Mouse (Mus musculus) mesoderm, embryonic 11.5 days (tissue): ENCODE measurements at regions not wholly inside any gene's neighbourhood (a gene's known extent, or its start where the extent isn't known, plus 50 kb on each side); places are given as distances from the start of the nearest gene placed in this dataset.

Experiments
- DNase-seq: peaks from one replicate; pipeline ENCODE4 v3.0.0-alpha.2; 2012; ENCODE audit warnings: low read depth, low spot score

DNA sequence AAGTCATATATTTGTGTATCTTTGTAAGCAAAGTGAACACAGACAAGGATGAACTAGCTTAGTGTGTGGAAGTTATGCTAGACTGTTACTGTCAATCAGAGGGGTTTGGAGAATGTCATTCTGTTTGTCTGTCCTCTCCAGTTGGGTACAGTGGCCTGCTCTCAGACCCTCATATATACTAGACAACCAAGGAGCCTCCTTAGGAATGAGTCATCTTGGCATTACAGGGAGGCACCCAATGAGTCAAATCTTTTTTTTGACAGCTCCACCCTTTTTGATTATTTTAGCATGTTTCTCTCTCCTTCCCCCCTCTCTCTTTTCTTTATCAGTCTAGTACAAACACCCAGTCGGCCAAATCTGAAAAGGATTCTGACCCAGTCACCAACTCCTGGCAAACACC is 416.3 kb upstream of the Ubash3b start:
- DNase-seq: no peak

DNA sequence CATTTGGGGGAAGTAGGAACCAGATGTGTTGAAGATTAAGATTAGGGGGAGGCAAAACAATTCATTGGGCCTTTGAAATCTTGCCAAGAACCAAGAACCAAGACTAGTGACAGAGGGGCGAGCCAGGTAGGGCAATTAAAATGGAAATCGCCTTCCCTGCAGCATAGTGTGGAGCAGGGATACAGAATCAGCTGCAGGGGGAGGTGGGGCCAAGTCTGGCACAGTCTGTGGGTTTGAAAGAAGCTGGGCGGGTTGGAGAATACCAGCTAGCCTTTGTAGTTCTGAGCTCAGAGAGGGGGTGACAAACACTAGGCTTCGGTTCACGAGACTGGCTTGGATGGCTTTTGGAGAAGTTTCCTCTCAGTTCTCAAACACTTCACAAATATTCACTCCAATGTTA is 414.3 kb upstream of the Ubash3b start:
- no peak for DNase-seq

DNA sequence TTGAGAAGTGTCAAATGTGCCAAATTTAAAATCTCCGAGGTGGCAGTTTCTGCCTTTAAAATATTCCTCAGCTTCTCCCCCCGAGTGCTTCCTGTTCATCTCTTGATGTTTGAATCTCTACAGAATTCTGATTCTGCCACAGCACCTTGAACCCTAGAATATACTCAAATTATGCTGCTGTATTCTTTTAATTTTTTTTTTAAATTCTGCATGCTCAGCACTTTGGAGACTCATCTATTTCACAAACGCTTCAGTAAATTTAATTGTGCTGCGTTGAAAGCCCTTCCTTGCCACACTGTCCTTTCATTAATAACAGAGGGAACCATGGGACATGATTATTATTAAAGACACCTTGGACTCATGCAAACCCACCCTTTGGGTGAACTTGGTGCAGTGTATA is 408.8 kb upstream of the Ubash3b start:
- DNase-seq: no peak

DNA sequence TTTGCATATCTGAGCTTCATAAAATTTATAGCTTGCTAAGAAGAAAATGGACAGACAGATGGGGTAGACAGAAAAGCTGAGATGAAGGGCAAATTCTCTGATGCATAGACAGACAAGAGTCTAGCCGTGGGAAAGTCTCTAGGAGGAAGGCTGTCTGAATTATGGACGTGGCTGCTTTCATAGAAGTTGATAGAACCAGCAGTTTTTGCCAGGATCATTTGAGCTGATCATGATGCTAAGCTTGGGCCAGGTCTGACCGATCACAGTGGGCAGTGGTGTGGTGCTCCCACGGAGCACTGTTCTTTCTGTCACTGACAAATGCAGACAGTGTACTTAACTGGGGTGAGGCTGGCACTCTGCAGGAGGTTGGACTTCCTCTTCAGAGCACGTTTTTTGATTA is 405.0 kb upstream of the Ubash3b start:
- DNase-seq: no peak

DNA sequence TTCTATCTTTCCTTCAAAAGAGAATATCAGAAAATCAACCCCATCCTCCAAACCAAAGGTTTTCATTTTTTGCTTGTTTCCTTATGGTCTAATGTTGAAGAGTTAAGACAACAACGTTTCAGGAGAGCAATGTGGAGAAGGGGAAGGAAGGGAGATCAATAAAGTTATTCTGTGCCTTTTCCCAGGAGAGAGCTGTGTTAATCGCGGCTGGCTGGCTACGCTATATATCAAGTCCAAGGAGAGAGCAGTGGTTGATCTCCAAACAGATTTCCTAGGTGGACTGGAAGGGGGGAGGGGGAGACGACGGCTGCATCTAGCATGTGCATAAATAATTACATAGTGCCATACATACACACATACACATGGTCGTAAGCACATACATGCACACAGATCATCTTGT is 404.3 kb upstream of the Ubash3b start:
- peak; percentile 47 for DNase-seq

DNA sequence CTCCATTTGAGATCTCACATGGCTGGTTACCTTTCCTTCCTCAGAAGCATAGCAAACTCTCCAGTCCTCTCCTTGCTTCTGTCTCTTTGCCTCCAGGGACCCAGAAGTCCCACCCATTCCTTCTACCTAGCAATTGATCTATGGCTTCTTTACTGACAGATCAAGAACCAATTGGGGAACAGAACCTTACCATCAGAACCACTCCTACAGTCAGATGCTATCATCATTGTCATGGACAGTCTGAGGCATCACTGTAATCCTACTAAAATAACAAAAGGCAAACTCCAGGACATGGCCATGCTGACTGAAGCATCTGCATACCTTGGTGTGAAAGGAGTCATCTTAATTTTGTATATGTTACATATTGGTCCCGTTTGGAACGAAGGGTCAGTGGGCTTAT is 401.9 kb upstream of the Ubash3b start:
- no peak for DNase-seq

DNA sequence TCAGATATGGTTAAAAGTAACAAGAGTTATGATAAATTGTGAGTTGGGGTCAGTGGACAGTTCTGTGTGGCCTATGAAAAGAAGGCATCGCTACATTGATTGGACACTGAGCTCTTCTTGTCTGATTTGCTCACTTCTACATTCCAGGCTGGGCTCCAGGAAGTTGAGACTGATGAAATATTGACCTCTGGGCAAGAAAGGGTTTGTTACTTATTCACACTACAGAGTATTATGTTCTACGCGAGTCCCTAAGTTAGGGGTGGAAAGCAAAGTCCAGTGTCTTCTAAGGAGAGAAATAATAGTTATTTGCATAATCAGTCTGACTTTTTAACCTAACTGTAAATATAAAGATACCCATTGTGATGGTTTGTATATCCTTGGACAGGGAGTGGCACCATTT is 397.0 kb upstream of the Ubash3b start:
- no peak for DNase-seq

DNA sequence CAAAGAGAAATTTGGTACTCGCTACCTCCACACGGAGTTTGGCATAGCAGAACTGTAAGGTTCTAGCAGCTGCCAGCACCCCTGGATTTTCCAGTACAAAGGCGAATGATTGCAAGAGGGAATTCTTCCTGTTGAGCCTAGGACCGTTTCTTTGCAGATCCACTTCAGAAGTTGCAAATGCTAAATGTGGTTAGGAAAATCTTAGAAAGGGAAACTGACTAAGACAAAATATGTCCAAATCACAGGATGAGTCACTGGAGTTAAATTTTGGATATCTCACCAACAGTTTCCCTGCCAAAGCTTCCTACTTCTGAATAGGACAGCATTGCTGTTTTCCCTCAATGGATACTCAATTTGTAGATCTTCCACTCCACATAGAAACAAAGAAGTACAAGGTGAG is 395.4 kb upstream of the Ubash3b start:
- no peak for DNase-seq

DNA sequence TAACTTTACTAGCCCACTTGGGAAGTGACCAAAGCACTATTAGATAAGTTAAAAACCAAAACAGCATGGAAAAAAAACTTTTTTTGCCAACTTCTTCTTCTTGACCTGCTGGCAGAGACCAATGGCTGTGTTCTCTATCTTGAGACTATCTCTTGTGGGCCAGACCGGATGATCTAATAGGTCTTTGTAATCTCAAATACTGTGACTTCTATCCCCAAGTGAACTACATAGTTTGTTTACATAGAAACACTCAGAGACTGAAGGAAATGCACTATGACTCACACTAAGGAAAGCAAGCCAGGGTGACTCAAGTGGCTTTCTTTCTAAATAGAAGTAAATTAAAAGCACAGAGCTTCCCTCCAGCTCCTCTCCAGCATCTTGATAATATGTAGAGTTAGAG is 384.3 kb upstream of the Ubash3b start:
- no peak for DNase-seq

DNA sequence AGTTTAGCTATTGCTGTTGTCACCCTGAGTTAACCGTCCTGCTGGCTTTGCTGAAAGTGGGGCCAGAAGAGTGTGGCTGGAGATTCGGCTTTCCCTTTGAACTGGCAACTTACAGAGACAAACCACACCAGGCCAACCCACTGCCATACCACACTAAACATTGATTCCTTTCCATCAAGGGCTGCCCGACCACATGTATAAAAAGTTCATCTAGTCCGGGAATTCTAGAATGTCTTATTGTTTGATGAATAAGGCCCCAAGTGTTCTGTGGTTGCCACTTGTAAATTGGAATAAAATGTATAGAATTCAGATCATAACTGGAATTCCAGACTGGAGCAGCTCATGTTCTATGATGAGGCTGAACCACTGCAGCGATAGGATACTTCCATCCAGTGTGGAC is 381.0 kb upstream of the Ubash3b start:
- no peak for DNase-seq

DNA sequence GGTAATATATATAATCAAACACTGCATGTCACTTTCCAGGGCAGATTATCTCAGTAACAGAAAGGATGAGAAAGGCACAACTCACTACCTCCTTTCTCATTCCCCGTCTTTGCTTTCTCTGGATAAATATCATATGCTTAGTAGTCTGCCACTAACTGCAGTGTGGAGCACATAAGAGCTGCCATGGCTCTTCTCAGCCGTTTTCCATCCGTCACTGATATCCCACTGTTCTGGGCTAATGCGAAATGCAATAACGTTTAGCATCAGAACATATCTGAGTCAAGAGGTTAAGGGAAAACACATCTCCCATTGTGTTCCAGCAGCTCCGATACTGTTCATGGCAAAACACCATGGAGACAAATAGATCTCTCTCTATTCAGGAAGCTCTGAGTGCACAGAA is 379.8 kb upstream of the Ubash3b start:
- DNase-seq: no peak

DNA sequence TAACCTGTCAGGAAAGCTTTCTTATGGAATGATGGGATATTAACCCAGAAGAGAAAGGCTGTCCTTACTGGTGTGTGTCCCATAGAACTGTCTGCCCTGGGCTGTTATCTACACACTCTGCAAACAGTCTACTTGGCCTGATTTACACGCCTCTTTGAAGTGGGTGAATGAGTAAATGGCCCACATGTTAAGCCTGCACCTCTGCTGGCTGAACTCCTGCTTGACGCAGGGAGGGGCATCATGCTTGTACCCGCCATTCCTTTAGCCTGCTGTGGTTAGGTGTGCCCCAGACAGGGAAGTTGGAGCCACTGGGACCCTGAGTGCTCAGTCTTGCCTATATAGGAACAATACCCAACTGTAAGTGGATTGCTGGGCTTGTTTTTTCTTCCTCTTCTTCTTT is 371.3 kb upstream of the Ubash3b start:
- DNase-seq: no peak

DNA sequence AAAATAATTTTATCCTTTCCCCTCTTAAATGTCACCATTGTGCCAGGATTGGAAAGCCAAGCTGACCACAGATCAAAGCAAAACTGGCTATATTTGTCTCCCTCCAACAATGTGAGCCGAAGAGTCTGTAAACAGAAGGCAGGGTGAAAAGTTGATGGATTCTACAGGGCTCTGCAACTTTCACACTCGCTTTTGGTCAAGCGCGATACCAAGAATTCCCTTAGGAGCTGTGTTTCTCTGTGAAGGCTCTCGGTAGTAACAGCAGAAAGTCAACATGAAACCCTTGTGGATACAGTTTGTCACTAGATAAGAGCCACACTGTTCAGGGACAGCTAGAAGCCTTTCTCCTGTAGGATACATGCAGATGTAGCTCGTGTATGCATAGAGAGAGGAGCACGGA is 370.8 kb upstream of the Ubash3b start:
- DNase-seq: no peak

DNA sequence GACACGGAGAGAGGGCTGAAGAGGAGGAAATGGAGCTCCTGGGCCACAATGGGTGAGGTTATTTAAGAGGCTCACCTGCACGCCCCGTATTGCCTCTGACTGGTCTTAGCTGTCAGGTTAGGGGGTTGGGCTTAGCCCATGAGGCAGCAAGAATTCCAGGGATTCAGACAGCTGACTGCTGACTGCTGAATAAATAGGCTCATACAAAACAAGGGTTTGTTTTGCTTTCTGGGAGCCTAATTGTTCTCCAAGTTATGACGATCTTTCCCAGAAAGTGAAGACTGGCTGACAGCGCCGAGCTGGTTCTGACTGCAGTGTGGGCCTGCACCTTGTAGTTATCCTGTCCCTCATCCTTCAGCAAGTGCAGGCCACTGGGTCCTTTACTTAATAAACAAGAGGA is 370.1 kb upstream of the Ubash3b start:
- DNase-seq: no peak

DNA sequence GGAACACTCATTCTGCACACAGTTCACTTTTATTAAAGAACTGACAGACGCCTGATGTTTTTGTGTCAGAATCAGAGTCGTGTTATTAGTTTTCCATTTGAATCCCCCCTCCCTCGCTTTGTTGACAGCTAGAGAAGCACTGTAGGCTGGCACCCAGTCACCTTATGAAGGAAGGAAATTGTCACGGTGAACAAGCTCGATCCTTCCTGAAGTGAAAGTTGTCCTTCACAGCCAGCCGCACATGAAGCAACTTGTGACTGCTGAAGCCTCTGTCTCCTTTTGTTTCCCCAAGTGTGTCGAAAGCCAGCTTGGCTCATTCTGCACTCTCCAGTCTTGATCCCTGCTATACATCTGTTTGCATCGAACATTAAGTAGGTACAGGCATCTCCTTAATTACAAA is 364.6 kb upstream of the Ubash3b start:
- DNase-seq: no peak

DNA sequence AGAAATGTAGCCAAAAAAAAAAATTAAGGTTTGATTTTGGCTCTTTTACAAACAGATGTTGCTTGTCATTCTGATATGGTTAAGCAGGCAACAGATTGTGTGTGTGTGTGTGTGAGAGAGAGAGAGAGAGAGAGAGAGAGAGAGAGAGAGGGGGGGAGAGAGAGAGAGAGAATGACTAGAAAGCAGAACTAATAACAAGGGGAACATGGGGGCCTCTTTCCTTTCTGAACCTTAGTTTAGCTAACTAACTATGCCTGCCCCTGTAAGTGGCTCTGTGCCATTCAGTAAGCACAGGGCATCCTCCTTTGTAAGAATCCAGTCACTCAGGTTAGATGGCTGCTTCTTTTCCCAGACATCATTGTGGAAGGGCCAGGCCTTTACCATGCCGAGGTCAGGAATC is 364.0 kb upstream of the Ubash3b start:
- DNase-seq: no peak

DNA sequence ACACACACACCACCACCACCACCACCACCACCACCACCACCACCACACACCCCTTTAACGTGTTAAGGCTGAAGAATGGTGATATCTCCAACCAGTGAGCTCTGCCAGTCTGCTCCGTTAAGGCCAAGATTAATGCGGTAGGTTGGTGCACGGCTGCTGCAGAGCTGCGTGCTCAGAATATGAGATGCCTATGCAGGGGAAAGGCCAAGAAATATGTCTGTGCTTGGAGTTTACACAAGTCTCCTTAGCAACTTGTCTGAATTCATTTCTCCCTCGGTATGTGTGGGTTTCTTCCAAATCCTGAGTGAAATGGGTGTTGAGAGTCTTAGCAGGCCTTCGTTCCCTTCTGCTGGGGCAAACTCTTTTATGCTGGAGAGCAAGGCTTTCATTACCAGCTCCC is 363.1 kb upstream of the Ubash3b start:
- no peak for DNase-seq

DNA sequence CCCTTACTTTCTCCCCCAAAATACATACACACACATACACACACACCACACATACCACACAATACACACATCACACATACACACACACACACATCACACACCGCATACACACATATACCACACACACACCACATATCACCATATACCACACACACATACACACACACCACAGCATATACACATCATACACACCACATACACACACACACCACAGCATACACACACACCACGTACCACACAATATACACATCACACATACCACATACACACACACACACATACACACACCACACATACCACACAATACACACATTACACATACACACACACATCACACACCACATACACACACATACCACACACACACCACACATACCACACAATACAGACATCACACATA is 362.5 kb upstream of the Ubash3b start:
- no peak for DNase-seq

DNA sequence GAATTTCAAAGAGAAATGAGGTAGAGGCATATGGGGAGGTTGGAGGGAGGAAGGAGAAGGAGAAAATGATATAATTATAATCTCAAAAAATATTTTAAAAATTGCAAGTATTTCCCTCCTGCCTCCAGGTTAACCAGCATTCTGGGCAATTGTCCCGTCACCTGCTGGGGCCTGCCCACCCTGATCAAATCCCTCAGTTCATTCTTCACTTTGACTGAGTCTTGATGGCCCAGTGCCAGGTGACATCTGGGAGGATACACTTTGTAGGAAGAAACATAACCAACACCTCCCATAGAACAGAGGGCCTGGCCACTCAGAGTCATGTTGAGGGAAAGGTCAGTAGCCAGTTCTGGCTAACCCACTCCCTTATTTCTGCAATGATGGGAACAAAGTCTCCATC is 360.8 kb upstream of the Ubash3b start:
- DNase-seq: no peak

DNA sequence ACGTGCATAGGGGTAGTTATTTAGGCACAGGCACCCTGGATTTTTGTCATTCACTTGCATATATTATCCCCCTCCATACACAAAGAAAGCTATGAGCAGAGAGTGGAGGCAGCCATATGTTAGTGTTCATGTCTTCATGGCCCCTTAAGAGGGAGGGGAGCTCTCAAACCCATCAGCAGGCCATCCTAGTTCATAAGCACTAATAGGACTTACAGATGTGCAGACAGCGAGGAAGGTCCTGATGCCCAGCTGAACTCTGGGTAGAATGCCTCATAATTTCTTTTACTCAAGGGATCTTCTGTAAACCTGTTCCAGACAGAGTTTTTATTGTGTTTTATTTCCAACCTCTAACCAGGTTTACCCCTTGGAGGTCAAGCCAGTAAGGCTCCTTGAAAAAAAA is 356.3 kb upstream of the Ubash3b start:
- DNase-seq: peak; percentile 54

DNA sequence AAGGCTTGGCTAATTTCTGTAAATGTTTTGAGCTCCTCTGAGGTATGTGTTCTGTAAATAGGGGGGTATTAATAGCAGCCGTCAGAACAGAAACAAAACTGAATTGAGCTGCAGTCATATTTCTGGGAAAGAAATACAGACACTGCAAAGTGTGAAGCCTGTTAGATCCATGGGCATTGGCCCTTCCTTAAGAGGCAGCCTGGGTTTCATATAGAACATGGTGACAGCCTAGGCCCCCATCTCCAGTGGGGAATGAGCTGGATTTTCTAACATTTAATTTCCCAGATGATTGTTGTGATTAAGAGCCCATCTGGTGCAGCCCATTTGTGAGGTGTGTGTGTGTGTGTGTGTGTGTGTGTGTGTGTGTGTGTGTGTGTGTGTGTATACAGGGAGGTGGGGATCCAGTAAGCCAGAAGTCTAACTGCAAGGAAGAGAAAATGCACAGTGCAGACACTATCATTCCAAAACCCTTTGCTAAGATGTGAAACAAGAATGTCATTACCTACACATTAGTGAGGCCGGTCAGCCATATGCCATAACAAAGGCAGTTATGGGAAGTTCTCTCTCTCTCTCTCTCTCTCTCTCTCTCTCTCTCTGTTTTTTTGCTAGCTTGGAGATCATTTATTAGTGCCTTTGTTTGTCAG is 355.7 kb upstream of the Ubash3b start:
- no peak for DNase-seq

DNA sequence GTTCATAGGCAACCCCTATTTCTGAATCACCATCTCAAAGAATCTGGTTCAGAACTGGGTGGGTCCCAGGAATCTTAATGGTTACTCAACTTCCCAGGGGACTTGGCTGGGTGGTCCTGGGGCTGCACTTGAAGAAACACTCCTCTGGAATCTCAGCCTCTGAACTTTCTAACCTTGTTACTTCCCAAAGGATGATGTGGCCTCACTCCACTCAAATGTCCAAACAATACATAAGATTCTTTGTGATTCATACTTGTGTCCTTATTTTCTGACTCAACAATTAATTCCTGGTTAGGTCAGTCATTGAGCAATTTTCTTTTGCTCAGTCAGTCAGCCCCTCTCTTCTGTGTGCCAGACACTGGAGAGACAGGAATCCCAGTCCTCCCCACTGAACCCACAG is 353.7 kb upstream of the Ubash3b start:
- DNase-seq: no peak

DNA sequence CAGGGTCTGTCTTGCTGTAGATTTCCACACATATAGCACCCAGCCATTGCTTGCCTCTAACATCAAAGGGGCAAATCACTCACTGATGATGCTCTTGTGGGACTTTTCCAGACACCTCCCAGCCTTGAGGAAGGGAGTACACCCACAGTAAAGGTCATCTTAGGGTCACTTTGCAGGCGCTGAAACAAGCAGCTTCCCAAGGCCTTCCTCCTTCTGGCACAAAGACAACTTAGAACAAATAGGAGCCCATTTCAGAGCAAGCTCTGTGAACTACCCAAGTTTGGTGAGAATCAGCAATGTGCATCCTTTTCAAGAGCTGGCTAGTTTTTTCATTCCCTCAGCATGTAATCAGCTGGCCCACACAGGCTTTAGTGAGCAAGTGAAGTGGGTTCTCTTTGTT is 352.2 kb upstream of the Ubash3b start:
- no peak for DNase-seq

DNA sequence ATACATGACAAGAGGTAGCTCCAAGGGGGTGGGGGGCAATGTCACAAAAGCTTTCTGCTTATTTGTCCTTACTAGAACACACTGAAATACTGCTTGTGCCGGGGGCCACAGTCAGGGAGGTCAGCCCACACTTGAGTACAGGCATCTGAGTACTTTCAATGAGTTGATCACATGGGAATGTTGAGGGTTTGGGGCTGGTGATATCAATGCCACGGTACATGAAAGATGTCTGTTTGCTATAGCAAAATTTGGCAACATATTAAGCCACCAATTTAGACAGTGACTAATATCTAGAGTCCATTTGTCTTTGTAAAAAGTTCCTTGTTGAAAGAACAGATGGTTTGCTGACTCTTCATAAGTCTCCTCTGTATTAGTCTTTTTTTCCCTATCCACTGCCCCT is 348.1 kb upstream of the Ubash3b start:
- no peak for DNase-seq

DNA sequence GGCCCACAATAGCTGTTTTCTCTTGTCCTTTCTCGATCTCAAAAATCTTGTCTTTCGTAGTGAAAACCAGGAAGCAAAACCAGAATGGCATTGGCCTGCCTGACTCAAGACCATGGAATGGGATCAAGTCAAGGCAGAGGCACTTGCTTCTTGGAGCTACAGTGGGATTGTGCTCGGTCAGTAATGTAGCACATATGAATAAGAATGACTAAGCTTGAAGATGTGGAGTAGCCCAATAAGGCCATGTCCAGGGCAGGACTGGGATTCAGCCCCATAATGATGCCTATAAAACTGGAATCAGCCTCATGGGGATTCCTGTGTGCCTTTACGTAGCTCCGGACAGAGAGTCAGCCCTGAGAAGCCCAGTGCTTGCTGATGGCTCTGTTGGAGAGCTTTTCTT is 347.2 kb upstream of the Ubash3b start:
- DNase-seq: no peak
